Comparison of ENCODE assay signal across 8 mouse cellular contexts in the genomic region with DNA sequence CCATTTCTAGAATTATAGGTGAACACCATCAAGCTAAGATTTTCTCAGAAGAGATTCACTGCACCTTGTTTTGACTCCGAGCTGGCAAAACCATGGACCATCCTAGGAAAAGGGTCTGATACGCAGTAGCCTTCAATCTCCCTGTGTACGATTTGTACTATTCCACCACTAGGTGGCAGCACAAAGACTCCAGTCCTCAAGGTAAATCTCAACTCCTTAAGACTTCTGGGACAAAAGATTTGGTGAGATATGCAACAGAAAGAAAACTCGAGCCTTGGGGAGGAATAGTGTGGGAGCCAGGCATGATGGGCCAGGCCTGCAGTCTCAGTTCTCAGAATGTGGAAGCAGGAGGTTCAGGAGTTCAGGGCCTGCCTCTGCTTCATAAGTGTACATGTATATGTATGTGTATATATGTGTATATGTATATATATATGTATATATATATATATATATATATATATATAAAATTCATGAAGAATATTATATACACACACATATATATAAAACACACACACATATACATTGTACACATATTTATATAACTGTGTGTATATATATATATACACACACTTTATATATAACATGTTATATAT.
DNase-seq lines count a peak whose midpoint lies in the region; TF ChIP-seq lines count a peak whose summit lies in the region.

No protein-coding gene starts in this region.

- no peak overlapping the region for H3K9ac ChIP-seq in ES-E14 (ENCODE audit: insufficient read depth, low read depth, low read length, poor library complexity, severe bottlenecking)

- peak; percentile 63 for DNase-seq in gastrocnemius, adult 18-20 months (ENCODE audit: low spot score)
- no peak for DNase-seq in gastrocnemius, postnatal 25 days
- peak; percentile 69 for DNase-seq in ES-E14 (ENCODE audit: low read depth, low spot score)
- DNase-seq in cerebellum, adult 2 months = peak; percentile 41
- peak; percentile 21 for DNase-seq in gastrocnemius, adult 2 months
- peak; percentile 64 for DNase-seq in kidney, postnatal 10 days
- DNase-seq in lung, adult 2 months = peak; percentile 14

- peak; percentile 33; the same call in 1 of the 2 replicates for TF ChIP-seq CTCF in cerebellum, adult 2 months (IDR thresholded peaks at IDR 0.05; ENCODE audit: borderline replicate concordance, insufficient read depth, low read depth, low read length)
- TF ChIP-seq CTCF in gastrocnemius, adult 2 months (IDR thresholded peaks at IDR 0.05) = peak; percentile 83
- no peak for TF ChIP-seq CTCF in lung, adult 2 months (IDR thresholded peaks at IDR 0.05; ENCODE audit: insufficient read depth, low read length)
- peak; percentile 32; the same call in 1 of the 2 replicates for TF ChIP-seq CTCF in small intestine, adult 2 months (IDR thresholded peaks at IDR 0.05; ENCODE audit: extremely low read depth, insufficient read length, insufficient replicate concordance, low read depth, low read length)

- H3K4me3 ChIP-seq in ES-E14 (ENCODE audit: insufficient read depth in 1 of 2, low read depth in 1 of 2, low read length in 2 of 2, poor library complexity in 1 of 2, severe bottlenecking in 1 of 2) = no peak overlapping the region
- no peak overlapping the region for H3K4me3 ChIP-seq in cerebellum, adult 2 months (replicated peaks; ENCODE audit: insufficient read depth, low read depth, low read length)
- no peak overlapping the region for H3K4me3 ChIP-seq in gastrocnemius, adult 2 months
- H3K4me3 ChIP-seq in lung, adult 2 months (replicated peaks; ENCODE audit: extremely low read depth, low read depth, low read length) = no peak overlapping the region
- H3K4me3 ChIP-seq in small intestine, adult 2 months (ENCODE audit: low read depth, low read length) = no peak overlapping the region

- in situ Hi-C loops in ES-E14 (cut with MboI; ENCODE audit: low sequenced_read_pairs in 2 of 2, unreplicated experiment in 2 of 2) = loop anchor here in 1 of 2 experiments (10.0 kb wide), 1 partner anchor 55 kb away; no protein-coding TSS in a partner anchor

- 29% methylated on average over 4 of the region's 4 CpGs for WGBS in cerebellum, adult 2 months
- WGBS in lung, adult 2 months = 33% methylated on average over 4 of the region's 4 CpGs
- 40% methylated on average over 4 of the region's 4 CpGs for WGBS in small intestine, adult 2 months

- no peaks in the 10 kb centered on the region for H3K36me3 ChIP-seq in ES-E14 (ENCODE audit: control insufficient read depth, insufficient read depth, low read length, poor library complexity, severe bottlenecking)
- no peaks in the 10 kb centered on the region for H3K36me3 ChIP-seq in small intestine, adult 2 months (ENCODE audit: control insufficient read depth, insufficient read depth, low read length)

- H3K27me3 ChIP-seq in cerebellum, adult 2 months (ENCODE audit: control insufficient read depth, insufficient read depth, low read length) = no peaks in the 10 kb centered on the region
- no peaks in the 10 kb centered on the region for H3K27me3 ChIP-seq in small intestine, adult 2 months (ENCODE audit: control insufficient read depth, insufficient read depth, low read length)

- intact Hi-C loops in gastrocnemius, adult 2 months (cut with DNase I) = loop anchor here (5.0 kb wide), 1 partner anchor 447 kb away; no protein-coding TSS in a partner anchor

- TF ChIP-seq POLR2A in cerebellum, adult 2 months (IDR thresholded peaks at IDR 0.05; ENCODE audit: borderline replicate concordance, insufficient read depth, low read length) = no peak
- no peak for TF ChIP-seq POLR2A in lung, adult 2 months (IDR thresholded peaks at IDR 0.05; ENCODE audit: borderline replicate concordance, extremely low read depth, low read depth, low read length)
- TF ChIP-seq POLR2A in small intestine, adult 2 months (IDR thresholded peaks at IDR 0.05; ENCODE audit: low read depth, low read length) = no peak

- no peaks in the 10 kb centered on the region for H3K9me3 ChIP-seq in ES-E14 (ENCODE audit: control insufficient read depth, insufficient read depth, low read depth, low read length)

- no peak overlapping the region for H3K27ac ChIP-seq in ES-E14 (ENCODE audit: insufficient read depth, low read depth, low read length, poor library complexity, severe bottlenecking)
- H3K27ac ChIP-seq in cerebellum, adult 2 months (ENCODE audit: insufficient read depth, low read length) = no peak overlapping the region
- no peak overlapping the region for H3K27ac ChIP-seq in gastrocnemius, adult 2 months
- no peak overlapping the region for H3K27ac ChIP-seq in small intestine, adult 2 months (ENCODE audit: insufficient read depth, low read depth, low read length)

- H3K4me1 ChIP-seq in ES-E14 (ENCODE audit: control insufficient read depth in 2 of 2, insufficient read depth in 2 of 2, low read length in 2 of 2, poor library complexity in 1 of 2) = no peaks in the 10 kb centered on the region
- no peaks in the 10 kb centered on the region for H3K4me1 ChIP-seq in cerebellum, adult 2 months (ENCODE audit: control insufficient read depth, insufficient read depth, low read length)
- H3K4me1 ChIP-seq in lung, adult 2 months (ENCODE audit: control insufficient read depth, insufficient read depth, low read length) = no peaks in the 10 kb centered on the region
- no peaks in the 10 kb centered on the region for H3K4me1 ChIP-seq in small intestine, adult 2 months (ENCODE audit: control insufficient read depth, insufficient read depth, insufficient read length, low read length)

TF ChIP-seq in ES-E14, 5 proteins besides CTCF, POLR2A, EP300 and RAD21:
- TF ChIP-seq ZC3H11A (IDR thresholded peaks at IDR 0.05; ENCODE audit: borderline replicate concordance, low read depth, low read length) (peak; percentile 47), CHD2 (IDR thresholded peaks at IDR 0.05; ENCODE audit: low read depth, low read length) (no peak)
